Mouse (Mus musculus): ENCODE results near the gene Slc15a3. TPM values are rescaled to one million over a fixed set of nuclear protein-coding genes. Genes with fewer than 3 reads are reported as not detected.

Gene Slc15a3
- polyA plus RNA-seq (2012; ENCODE audit: low replicate concordance): 19.9 and 26.4 TPM in 2 replicates

GRCm38 (mm10) chr19:10839010-10839892, at the start of gene Slc15a3:
TSS of gene Slc15a3 (plus strand) at chr19:10839727.

GRCm38 (mm10) chr19:10829436-10830175, 9.9 kb upstream of the Slc15a3 start, which contains the start of gene Cd6:
TSS of gene Cd6 (minus strand) at chr19:10830058.

GRCm38 (mm10) chr19:10869886-10870527, 30.5 kb downstream of the Slc15a3 start, which contains the start of gene Tmem132a:
TSS of gene Tmem132a (minus strand) at chr19:10869940.

GRCm38 (mm10) chr19:10881426-10882154, 42.1 kb downstream of the Slc15a3 start, which contains the start of gene Tmem109:
TSS of gene Tmem109 (minus strand) at chr19:10882001.

GRCm38 (mm10) chr19:10895016-10895528, 55.5 kb downstream of the Slc15a3 start, which contains the start of gene Prpf19:
TSS of gene Prpf19 (plus strand) at chr19:10895231.

Other genes starting within 250 kb of the Slc15a3 start
- 11.8 and 24.1 TPM in 2 replicates for gene Ddb1, start 234.4 kb upstream of the Slc15a3 start, polyA plus RNA-seq (2012; ENCODE audit: low replicate concordance)
- gene Tkfc, start 234.1 kb upstream of the Slc15a3 start, polyA plus RNA-seq (2012; ENCODE audit: low replicate concordance): 1.1 and 2.8 TPM in 2 replicates
- 2.5 and 4.1 TPM in 2 replicates for gene Vwce, start 205.5 kb upstream of the Slc15a3 start, polyA plus RNA-seq (2012; ENCODE audit: low replicate concordance)
- gene Pga5, start 161.7 kb upstream of the Slc15a3 start, polyA plus RNA-seq (2012; ENCODE audit: low replicate concordance): not detected in 2 replicates
- gene Vps37c, start 151.0 kb upstream of the Slc15a3 start, polyA plus RNA-seq (2012; ENCODE audit: low replicate concordance): 48.0 and 70.3 TPM in 2 replicates
- 10.7 and 14.3 TPM in 2 replicates for gene Cd5, start 100.7 kb upstream of the Slc15a3 start, polyA plus RNA-seq (2012; ENCODE audit: low replicate concordance)
- gene Cd6, start 9.7 kb upstream of the Slc15a3 start, polyA plus RNA-seq (2012; ENCODE audit: low replicate concordance): 2.9 and 8.2 TPM in 2 replicates
- gene Tmem132a, start 30.2 kb downstream of the Slc15a3 start, polyA plus RNA-seq (2012; ENCODE audit: low replicate concordance): 1.3 and 1.8 TPM in 2 replicates
- 33.2 and 56.1 TPM in 2 replicates for gene Tmem109, start 42.3 kb downstream of the Slc15a3 start, polyA plus RNA-seq (2012; ENCODE audit: low replicate concordance)
- gene Prpf19, start 55.5 kb downstream of the Slc15a3 start, polyA plus RNA-seq (2012; ENCODE audit: low replicate concordance): 47.7 and 50.8 TPM in 2 replicates
- not detected in 2 replicates for gene Zp1, start 80.9 kb downstream of the Slc15a3 start, polyA plus RNA-seq (2012; ENCODE audit: low replicate concordance)
- gene Ptgdr2, start 97.4 kb downstream of the Slc15a3 start, polyA plus RNA-seq (2012; ENCODE audit: low replicate concordance): 0.07 TPM in 1 of 2 replicates, not detected in the other
- gene Ccdc86, start 109.5 kb downstream of the Slc15a3 start, polyA plus RNA-seq (2012; ENCODE audit: low replicate concordance): 37.0 and 57.1 TPM in 2 replicates
- not detected in 2 replicates for gene Ms4a10, start 134.9 kb downstream of the Slc15a3 start, polyA plus RNA-seq (2012; ENCODE audit: low replicate concordance)
- 0.61 TPM in 1 of 2 replicates, not detected in the other for gene Ms4a15, start 153.5 kb downstream of the Slc15a3 start, polyA plus RNA-seq (2012; ENCODE audit: low replicate concordance)
- gene Ms4a18, start 178.3 kb downstream of the Slc15a3 start, polyA plus RNA-seq (2012; ENCODE audit: low replicate concordance): not detected in 2 replicates
- gene Ms4a8a, start 241.4 kb downstream of the Slc15a3 start, polyA plus RNA-seq (2012; ENCODE audit: low replicate concordance): not detected in 2 replicates

Data from leukemia stem cell, adult 10-12 weeks (primary cell).